Mouse (Mus musculus): Measurements from ENCODE around the gene Nkx2-3.

Gene Nkx2-3

GRCm38 (mm10) chr19:43619916-43620479, 7.9 kb downstream of the Nkx2-3 start:
- DNase-seq, result no peak

- no peak for DNase-seq
Measured at GRCm38 (mm10) chr19:43623913-43624312, 11.8 kb downstream of the Nkx2-3 start.

- DNase-seq, result no peak
Measured at GRCm38 (mm10) chr19:43626160-43626559, 14.0 kb downstream of the Nkx2-3 start.

- no peak for DNase-seq
Measured at GRCm38 (mm10) chr19:43627345-43627744, 15.2 kb downstream of the Nkx2-3 start.

GRCm38 (mm10) chr19:43629088-43629487, 17.0 kb downstream of the Nkx2-3 start:
- no peak for DNase-seq

GRCm38 (mm10) chr19:43630466-43631251, 18.5 kb downstream of the Nkx2-3 start:
- DNase-seq, result peak; percentile 74

GRCm38 (mm10) chr19:43641833-43642232, 29.7 kb downstream of the Nkx2-3 start:
- no peak for DNase-seq

GRCm38 (mm10) chr19:43642843-43643242, 30.7 kb downstream of the Nkx2-3 start:
- DNase-seq, result no peak

GRCm38 (mm10) chr19:43645508-43645907, 33.4 kb downstream of the Nkx2-3 start:
- DNase-seq, result no peak

GRCm38 (mm10) chr19:43646852-43647251, 34.7 kb downstream of the Nkx2-3 start:
- no peak for DNase-seq

GRCm38 (mm10) chr19:43647261-43647660, 35.1 kb downstream of the Nkx2-3 start:
- DNase-seq, result no peak

- no peak for DNase-seq
Measured at GRCm38 (mm10) chr19:43648343-43648742, 36.2 kb downstream of the Nkx2-3 start.

GRCm38 (mm10) chr19:43651241-43651785, 39.2 kb downstream of the Nkx2-3 start:
- DNase-seq, result no peak

GRCm38 (mm10) chr19:43655735-43656492, 43.8 kb downstream of the Nkx2-3 start:
- DNase-seq, result no peak

GRCm38 (mm10) chr19:43659632-43660031, 47.5 kb downstream of the Nkx2-3 start:
- no peak for DNase-seq

- no peak for DNase-seq
Measured at GRCm38 (mm10) chr19:43660774-43661173, 48.6 kb downstream of the Nkx2-3 start.

GRCm38 (mm10) chr19:43662176-43662967, 50.2 kb downstream of the Nkx2-3 start:
- no peak for DNase-seq

GRCm38 (mm10) chr19:43663471-43663870, 51.3 kb downstream of the Nkx2-3 start:
- DNase-seq, result no peak
